Mouse (Mus musculus): Measurements from ENCODE around the gene Hoxd13. TPM values are rescaled to one million over a fixed set of nuclear protein-coding genes. Genes with fewer than 3 reads are reported as not detected.

Gene Hoxd13
- polyA plus RNA-seq, 1 experiment from 2014 or later, result 0.08 TPM

- Histone ChIP-seq H3K27me3 (ENCODE audit: control insufficient read depth, insufficient read depth, low read length) (peaks cover 96% of the 10 kb centered on the region), H3K4me2 (replicated peaks) (0 out of 2 replicates have a peak overlapping the region, but pooled peaks have one; percentile 1), H3K9me3 (ENCODE audit: control insufficient read depth, low read length) (no peaks in the 10 kb centered on the region), H3K9ac (no peak overlapping the region), H3K4me1 (replicated peaks; ENCODE audit: control insufficient read depth, insufficient read depth, low read length) (no peaks in the 10 kb centered on the region; the same call in 1 of the 2 replicates), H3K27ac (no peak overlapping the region), H3K4me3 (replicated peaks; ENCODE audit: low read length) (0 out of 2 replicates have a peak overlapping the region, but pooled peaks have one; percentile 9), H3K36me3 (replicated peaks; ENCODE audit: control insufficient read depth, insufficient read depth) (no peaks in the 10 kb centered on the region)
- ATAC-seq (ENCODE audit: low FRiP score), result no peak
- no peak for DNase-seq (ENCODE audit: low spot score)
- under 1% methylated on average over 16 of the region's 16 CpGs for WGBS
These were observed 42.9 kb downstream of the Hoxd13 start for GRCm38 (mm10) chr2:74710929-74711543.

- Histone ChIP-seq H3K9me3 (ENCODE audit: control insufficient read depth, low read length) (no peaks in the 10 kb centered on the region), H3K9ac (peak within 1 kb of the TSS; percentile 47), H3K27ac (peak within 1 kb of the TSS; percentile 47), H3K4me2 (replicated peaks) (peak within 1 kb of the TSS; percentile 37), H3K27me3 (ENCODE audit: control insufficient read depth, insufficient read depth, low read length) (peaks cover 96% of the 10 kb centered on the region), H3K4me3 (replicated peaks; ENCODE audit: low read length) (peak within 1 kb of the TSS; percentile 31), H3K4me1 (replicated peaks; ENCODE audit: control insufficient read depth, insufficient read depth, low read length) (no peaks in the 10 kb centered on the region; the same call in 1 of the 2 replicates), H3K36me3 (replicated peaks; ENCODE audit: control insufficient read depth, insufficient read depth) (no peaks in the 10 kb centered on the region)
- WGBS, result under 1% methylated on average over 65 of the region's 65 CpGs
- no peak for ATAC-seq (ENCODE audit: low FRiP score)
- no peak for DNase-seq (ENCODE audit: low spot score)
These were observed 43.9 kb downstream of the Hoxd13 start, which contains the start of the genes Hoxd3 and Hoxd4 for GRCm38 (mm10) chr2:74711721-74712621. Gene Hoxd3 (plus strand): TSS chr2:74711927. Gene Hoxd4 (plus strand): TSS chr2:74711929.

- Histone ChIP-seq H3K36me3 (replicated peaks; ENCODE audit: control insufficient read depth, insufficient read depth) (no peaks in the 10 kb centered on the region), H3K9ac (0 out of 2 replicates have a peak overlapping the region, but pooled peaks have one; percentile 8), H3K4me1 (replicated peaks; ENCODE audit: control insufficient read depth, insufficient read depth, low read length) (no peaks in the 10 kb centered on the region; the same call in 1 of the 2 replicates), H3K27me3 (ENCODE audit: control insufficient read depth, insufficient read depth, low read length) (peaks cover 97% of the 10 kb centered on the region), H3K4me3 (replicated peaks; ENCODE audit: low read length) (peak overlapping the region; percentile 31), H3K9me3 (ENCODE audit: control insufficient read depth, low read length) (no peaks in the 10 kb centered on the region), H3K4me2 (replicated peaks) (no peak overlapping the region), H3K27ac (0 out of 2 replicates have a peak overlapping the region, but pooled peaks have one; percentile 34)
- WGBS, result 6% methylated on average over 19 of the region's 19 CpGs
- ATAC-seq (ENCODE audit: low FRiP score), result no peak
- no peak for DNase-seq (ENCODE audit: low spot score)
These were observed 45.4 kb downstream of the Hoxd13 start for GRCm38 (mm10) chr2:74713239-74714150.

- no peak for ATAC-seq (ENCODE audit: low FRiP score)
- H3K4me2 ChIP-seq (replicated peaks), result peak overlapping the region; percentile 51; the same call in 1 of the 2 replicates
- peak overlapping the region; percentile 8; the same call in 1 of the 2 replicates for H3K9ac ChIP-seq
- 5% methylated on average over 18 of the region's 18 CpGs for WGBS
- no peaks in the 10 kb centered on the region for H3K9me3 ChIP-seq (ENCODE audit: control insufficient read depth, low read length)
- H3K36me3 ChIP-seq (replicated peaks; ENCODE audit: control insufficient read depth, insufficient read depth), result no peaks in the 10 kb centered on the region
- H3K27me3 ChIP-seq (ENCODE audit: control insufficient read depth, insufficient read depth, low read length), result peaks cover 97% of the 10 kb centered on the region
- peak overlapping the region; percentile 31; the same call in 1 of the 2 replicates for H3K4me3 ChIP-seq (replicated peaks; ENCODE audit: low read length)
- DNase-seq (ENCODE audit: low spot score), result no peak
- H3K4me1 ChIP-seq (replicated peaks; ENCODE audit: control insufficient read depth, insufficient read depth, low read length), result no peaks in the 10 kb centered on the region; the same call in 1 of the 2 replicates
- no peak overlapping the region for H3K27ac ChIP-seq
These were observed 46.2 kb downstream of the Hoxd13 start for GRCm38 (mm10) chr2:74714156-74714789.

GRCm38 (mm10) chr2:74714881-74715280, 46.8 kb downstream of the Hoxd13 start:
- 0 out of 2 replicates have a peak, but pooled peaks have one; percentile 38 for ATAC-seq (ENCODE audit: low FRiP score)
- Histone ChIP-seq H3K9ac (no peak overlapping the region), H3K36me3 (replicated peaks; ENCODE audit: control insufficient read depth, insufficient read depth) (no peaks in the 10 kb centered on the region), H3K27ac (no peak overlapping the region), H3K4me2 (replicated peaks) (peak overlapping the region; percentile 51), H3K9me3 (ENCODE audit: control insufficient read depth, low read length) (no peaks in the 10 kb centered on the region), H3K27me3 (ENCODE audit: control insufficient read depth, insufficient read depth, low read length) (peaks cover 97% of the 10 kb centered on the region), H3K4me3 (replicated peaks; ENCODE audit: low read length) (peak overlapping the region; percentile 31; the same call in 1 of the 2 replicates), H3K4me1 (replicated peaks; ENCODE audit: control insufficient read depth, insufficient read depth, low read length) (no peaks in the 10 kb centered on the region; the same call in 1 of the 2 replicates)
- under 1% methylated on average over 14 of the region's 14 CpGs for WGBS
- DNase-seq (ENCODE audit: low spot score), result no peak

GRCm38 (mm10) chr2:74715504-74716241, 47.6 kb downstream of the Hoxd13 start:
- Histone ChIP-seq H3K27me3 (ENCODE audit: control insufficient read depth, insufficient read depth, low read length) (peaks cover 97% of the 10 kb centered on the region), H3K4me2 (replicated peaks) (peak overlapping the region; percentile 51), H3K9me3 (ENCODE audit: control insufficient read depth, low read length) (no peaks in the 10 kb centered on the region), H3K4me1 (replicated peaks; ENCODE audit: control insufficient read depth, insufficient read depth, low read length) (no peaks in the 10 kb centered on the region; the same call in 1 of the 2 replicates), H3K9ac (no peak overlapping the region), H3K4me3 (replicated peaks; ENCODE audit: low read length) (peak overlapping the region; percentile 16), H3K27ac (no peak overlapping the region), H3K36me3 (replicated peaks; ENCODE audit: control insufficient read depth, insufficient read depth) (no peaks in the 10 kb centered on the region)
- DNase-seq (ENCODE audit: low spot score), result peak; percentile 92
- ATAC-seq (ENCODE audit: low FRiP score), result peak; percentile 87
- WGBS, result 2% methylated on average over 26 of the region's 26 CpGs

- 12% methylated on average over 2 of the region's 2 CpGs for WGBS
- no peaks in the 10 kb centered on the region for H3K9me3 ChIP-seq (ENCODE audit: control insufficient read depth, low read length)
- DNase-seq (ENCODE audit: low spot score) (no peak), ATAC-seq (ENCODE audit: low FRiP score) (no peak)
- H3K36me3 ChIP-seq (replicated peaks; ENCODE audit: control insufficient read depth, insufficient read depth), result no peaks in the 10 kb centered on the region
- no peak overlapping the region for H3K9ac ChIP-seq
- no peak overlapping the region for H3K4me3 ChIP-seq (replicated peaks; ENCODE audit: low read length)
- H3K4me2 ChIP-seq (replicated peaks), result no peak overlapping the region
- no peak overlapping the region for H3K27ac ChIP-seq
- H3K4me1 ChIP-seq (replicated peaks; ENCODE audit: control insufficient read depth, insufficient read depth, low read length), result peaks cover 9% of the 10 kb centered on the region; the same call in 1 of the 2 replicates
- peaks cover 99% of the 10 kb centered on the region for H3K27me3 ChIP-seq (ENCODE audit: control insufficient read depth, insufficient read depth, low read length)
These were observed 52.3 kb downstream of the Hoxd13 start for GRCm38 (mm10) chr2:74720384-74720783.
